Mouse (Mus musculus): ENCODE measurements around the gene Zp1.

The Zp1 gene

DNA sequence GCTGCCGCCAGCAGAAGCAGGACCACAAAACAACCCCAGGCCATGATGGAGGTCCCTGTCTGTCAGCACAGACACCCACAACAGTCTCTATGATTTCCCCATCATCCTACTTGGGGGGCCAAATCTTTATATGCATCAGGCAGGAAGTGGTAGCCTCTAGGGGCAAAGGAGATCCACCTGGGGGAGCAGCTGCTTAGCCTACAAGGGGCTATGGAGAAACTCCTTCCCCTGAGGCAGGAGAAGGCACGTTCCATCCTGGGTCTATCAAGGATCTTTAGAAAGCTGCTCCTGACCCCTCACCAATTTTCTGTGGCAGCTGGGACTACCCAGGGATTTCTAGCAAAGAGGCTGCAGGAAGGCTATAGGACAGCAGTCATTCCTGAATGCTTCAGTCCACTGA lies at the start of gene Zp1:
Zp1 (minus strand) TSS at position 101 of the 400 bp plus-strand sequence.
- no peak for DNase-seq (ENCODE audit: low spot score)

DNA sequence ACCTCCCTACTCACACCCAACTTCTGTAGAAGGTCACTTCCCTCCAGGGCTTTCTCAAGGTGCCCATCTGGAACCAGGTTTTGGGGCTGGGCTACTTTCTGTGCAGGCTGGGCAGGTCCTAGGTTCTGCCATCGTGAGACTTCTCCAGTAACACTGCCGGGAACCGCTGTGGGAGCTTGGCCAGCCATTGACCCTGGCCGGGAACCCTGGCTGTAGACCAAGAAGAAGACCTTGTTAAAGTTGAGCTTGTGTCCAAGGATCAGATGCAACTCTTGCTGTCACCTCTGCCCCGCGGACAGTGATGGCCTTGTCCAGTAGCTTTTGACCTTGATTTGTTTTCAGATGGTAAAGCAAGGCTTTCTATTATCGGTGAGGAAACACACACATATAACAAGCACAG lies 48.1 kb upstream of the Zp1 start:
- DNase-seq (ENCODE audit: low spot score): peak; percentile 63

DNA sequence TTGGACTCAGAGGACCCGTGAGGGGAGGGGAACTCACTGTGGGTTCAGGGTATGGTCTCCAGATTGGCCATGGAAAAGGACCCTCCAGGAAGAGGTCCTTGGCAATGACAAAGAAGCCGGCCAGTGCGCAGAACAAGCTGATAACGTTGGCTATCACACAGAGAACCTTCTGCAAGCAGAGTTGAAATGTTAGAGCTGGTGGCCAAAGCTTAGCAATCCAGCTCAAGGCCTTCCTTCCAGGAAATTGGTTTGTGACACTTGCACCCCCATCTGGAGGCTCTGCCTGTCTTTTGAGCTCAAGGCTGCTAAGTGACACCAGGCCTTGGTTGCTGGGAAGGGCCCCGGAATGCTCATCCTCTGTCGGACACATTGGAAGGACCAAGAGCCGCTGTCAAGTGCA lies 45.3 kb upstream of the Zp1 start:
- DNase-seq (ENCODE audit: low spot score): no peak

DNA sequence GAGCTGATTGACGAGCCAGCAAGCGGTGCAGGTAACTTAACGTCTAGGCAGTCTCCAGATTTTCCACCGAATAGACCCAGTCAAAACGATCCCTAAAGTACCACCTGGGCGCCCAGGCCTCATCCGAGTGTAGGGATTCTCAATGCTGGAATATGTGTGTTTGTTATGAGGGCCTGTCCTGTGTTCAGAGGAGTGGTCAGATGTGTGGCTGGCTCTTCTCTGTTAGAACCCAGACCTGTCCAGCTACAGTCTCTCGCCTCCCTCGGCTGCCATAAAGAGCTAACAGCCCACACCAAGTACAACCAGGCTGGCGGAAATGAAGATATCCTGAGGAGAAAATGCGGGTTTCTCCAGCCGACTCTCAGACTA lies 39.5 kb upstream of the Zp1 start:
- DNase-seq (ENCODE audit: low spot score): no peak

DNA sequence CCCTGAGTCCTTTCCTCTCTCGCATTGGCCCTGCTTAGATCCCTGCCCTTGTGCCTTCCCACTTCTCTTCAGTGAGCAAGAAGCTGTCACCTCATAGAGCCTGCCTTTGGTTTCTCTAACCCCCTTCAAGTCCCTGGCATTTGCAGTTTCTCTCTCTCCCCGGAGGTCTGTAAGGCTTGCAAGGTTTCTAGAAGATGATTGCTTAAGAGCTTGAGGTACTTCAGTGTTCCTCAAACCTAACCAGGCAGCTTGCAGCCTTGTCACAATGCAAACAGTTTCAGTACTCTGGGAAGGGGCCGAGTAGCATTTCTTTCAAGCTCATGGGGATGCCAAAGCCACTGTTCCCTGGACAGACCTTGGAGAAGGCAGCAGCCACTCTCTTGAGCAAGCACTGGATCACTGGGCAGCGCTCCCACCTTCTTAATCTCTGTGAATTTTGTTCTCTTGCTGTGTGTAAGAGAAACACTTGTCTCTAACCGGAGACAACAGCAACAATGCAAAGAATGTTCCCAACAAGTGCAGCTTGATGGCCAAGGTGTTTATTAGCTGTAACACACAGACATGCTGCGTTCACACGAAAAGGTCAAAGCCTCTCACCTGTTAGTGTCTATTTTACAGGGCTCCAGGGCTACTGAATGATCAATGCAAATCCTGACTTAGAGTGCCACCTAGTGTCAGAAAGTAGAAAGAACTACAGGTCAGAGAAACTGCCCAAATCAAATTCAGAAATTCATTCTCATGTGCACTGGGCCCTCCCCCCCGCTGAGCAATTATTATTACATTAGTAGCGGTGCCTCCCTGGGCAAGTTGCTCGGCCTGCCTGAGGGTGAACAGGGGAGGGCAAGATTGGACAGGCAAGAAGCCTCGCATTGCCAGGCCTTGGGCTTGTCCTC lies 38.9 kb upstream of the Zp1 start:
- DNase-seq (ENCODE audit: low spot score): no peak

DNA sequence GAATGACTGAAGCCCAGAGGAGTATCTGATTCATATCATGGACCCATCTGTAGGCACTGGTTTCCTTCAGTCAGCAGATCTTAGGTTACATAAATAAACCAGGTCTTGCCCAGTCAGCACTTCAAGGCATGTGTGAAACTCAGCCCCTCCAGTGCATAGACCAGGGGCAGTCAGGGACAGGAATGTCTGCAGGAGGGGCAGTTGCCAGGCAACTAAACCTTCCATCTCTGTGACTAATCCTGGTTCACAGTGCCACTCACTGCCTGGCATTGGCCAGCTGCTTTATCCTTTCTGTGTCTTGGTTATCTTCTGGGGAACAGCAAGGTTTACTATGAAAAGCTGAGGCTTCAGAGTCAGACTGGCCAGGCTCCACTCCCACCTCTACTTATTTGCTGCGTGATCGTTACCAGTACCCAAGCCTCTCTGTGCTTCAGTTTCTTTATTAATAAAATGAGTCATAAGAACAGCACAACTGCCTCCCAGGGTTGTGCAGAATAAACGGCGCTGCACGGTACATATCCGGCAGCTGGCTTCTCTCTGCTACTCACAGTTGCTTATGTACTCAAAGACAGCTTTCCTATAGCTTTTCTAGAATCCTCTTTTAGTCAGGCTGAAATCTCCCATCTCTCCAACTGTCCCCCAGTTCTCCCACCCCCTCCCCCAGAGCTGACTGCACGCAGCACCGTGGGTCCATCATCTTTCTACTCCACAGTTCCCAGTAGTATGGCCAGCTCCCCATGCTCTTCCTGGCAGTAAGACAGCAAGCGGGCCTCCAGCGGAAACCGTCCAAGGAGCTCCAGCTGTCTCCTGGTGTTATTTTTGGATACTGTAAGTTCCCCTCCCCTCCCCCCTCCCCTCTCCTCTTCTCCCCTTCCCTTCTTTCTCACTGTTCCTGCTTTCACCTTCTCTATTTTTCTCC lies 31.8 kb upstream of the Zp1 start:
- peak; percentile 60 for DNase-seq (ENCODE audit: low spot score)

DNA sequence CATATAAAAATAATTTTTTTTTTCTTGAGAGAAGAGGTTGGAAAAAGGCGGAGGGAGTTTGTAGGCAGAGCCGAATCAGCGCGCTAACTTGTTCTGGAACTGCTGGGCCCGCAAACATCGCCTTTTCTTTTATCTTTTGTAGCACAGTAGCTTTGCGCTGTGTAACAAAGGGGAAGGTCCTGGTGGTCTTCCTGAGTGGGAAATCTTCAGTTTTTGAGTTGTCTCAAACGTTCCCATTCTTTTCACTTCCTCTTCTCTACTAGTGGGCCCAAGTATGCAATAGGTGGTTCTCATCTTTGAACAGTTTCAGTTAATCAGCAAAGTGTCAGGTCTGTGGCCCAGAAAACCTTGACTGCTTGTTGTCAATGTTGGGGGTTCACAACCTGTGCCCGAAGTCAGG lies 29.1 kb upstream of the Zp1 start:
- no peak for DNase-seq (ENCODE audit: low spot score)

DNA sequence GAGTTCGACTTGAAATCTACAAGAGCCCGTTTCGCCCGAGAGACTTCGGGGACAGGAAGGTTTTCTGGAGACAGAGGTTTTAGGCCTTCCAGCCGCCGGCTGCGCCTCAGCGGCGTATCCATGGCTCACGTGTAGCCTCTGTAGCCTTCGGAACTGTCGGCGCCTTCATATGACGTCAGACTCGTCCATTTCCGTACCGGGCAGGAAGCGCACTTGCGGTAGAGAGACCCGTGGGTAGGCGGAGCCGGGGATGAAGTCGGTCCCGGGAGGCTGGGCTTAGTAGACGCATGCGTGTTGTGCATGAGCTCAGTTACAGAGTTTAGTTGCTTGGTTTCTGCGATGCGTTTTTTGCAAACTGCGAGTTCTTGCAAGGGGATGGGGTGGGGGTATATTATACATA lies 28.7 kb upstream of the Zp1 start, which contains the start of gene Ccdc86:
Ccdc86 (minus strand) TSS at position 155 of the 400 bp plus-strand sequence.
- peak; percentile 97 for DNase-seq (ENCODE audit: low spot score)

DNA sequence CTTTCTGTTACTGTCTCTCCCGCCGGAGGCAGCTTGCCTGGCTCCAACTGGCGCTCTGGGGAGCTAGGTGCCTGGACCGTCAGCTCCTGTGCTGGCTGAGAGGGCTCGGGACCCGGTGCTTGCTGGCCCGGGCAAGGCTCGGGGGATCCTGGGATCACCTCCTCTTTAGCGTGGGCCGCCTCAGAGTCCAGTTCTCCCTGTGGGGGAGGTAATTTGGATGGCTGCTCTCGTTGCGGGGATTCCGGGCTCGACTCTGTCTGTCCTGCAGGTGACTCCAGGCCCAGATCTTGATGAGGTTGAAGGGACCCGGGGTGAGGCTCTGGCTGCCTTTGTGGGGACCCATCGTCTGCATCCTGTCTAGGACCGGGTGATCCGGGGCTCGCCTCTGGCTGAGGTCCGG lies 28.0 kb upstream of the Zp1 start:
- peak; percentile 62 for DNase-seq (ENCODE audit: low spot score)

DNA sequence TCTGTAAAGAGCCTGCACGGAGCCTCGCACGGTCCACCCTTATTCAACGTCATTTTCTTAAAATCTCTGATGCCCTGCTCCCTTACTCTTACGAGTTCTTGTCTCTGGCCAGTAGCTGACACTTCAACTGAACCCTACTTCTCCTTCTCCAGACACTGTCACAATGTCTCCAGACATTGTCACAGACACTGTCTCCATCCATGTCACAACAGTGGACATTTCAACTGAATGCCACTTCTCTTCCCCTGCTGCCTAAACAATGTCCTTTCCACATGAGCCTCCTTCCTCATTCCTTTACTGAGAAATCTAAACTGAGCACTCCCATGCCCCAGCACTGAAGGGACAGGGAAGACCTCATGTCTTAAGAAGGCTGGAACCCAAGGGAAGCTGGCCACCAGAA lies 26.8 kb upstream of the Zp1 start:
- no peak for DNase-seq (ENCODE audit: low spot score)

DNA sequence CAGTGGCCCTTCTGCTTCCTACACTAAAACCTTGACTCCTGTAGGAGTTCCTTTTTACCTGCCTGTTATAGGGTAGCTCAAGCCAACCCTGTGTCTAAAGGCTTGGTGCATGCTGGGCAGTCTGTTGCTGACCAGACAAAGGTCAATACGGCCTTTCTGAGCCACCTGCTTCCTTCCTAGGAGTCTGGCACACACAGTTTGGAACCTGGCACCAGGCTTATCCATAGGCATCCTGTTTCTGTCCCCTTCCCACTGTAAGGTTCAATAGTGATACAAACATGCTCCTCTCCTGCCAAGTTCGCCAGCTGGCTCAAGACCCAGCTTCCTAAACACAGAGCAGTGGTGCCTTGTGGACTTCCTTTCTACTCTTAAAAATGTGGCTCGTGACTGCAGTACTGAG lies 26.1 kb upstream of the Zp1 start:
- DNase-seq (ENCODE audit: low spot score): no peak

DNA sequence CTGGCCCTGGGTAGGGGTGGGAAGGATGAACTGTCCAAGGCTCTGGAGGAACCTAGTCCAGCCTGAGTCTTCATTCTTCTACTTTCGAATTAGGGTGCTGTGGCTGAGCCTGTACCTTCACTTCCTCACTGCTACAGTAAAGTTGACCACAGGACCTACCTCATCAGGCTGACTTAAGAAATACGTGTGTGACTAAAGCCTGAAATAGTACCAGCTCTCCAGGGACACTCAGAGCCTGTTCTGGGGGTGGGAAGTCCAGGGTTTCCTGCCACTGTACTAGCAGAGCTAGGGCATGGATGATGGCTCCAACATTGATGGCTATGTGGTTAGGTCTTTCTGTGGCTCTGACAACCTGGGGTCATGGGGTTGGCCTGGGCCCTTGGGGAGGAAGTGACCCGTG lies 23.5 kb upstream of the Zp1 start:
- DNase-seq (ENCODE audit: low spot score): no peak

DNA sequence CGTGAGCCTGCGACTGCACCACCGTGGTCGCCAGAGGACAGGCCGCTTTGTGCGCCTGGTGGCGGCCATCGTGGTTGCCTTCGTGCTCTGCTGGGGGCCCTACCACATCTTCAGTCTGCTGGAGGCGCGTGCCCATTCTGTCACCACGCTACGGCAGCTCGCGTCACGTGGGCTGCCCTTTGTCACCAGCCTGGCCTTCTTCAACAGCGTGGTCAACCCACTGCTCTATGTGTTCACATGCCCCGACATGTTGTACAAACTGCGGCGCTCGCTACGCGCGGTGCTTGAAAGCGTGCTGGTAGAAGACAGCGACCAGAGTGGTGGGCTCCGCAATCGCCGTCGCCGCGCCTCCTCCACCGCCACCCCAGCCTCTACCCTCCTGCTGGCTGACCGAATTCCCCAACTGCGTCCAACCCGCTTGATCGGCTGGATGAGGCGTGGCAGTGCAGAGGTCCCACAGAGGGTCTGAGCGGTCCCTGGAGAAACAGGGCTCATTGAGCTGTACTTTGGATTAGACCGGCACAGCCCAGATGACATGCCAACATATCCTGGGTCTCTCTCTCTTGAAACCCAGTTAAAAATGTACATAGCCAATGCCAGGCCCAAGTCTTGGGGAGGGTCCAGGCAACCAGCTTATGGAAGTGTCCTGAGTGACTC lies 20.5 kb upstream of the Zp1 start:
- peak; percentile 55 for DNase-seq (ENCODE audit: low spot score)

DNA sequence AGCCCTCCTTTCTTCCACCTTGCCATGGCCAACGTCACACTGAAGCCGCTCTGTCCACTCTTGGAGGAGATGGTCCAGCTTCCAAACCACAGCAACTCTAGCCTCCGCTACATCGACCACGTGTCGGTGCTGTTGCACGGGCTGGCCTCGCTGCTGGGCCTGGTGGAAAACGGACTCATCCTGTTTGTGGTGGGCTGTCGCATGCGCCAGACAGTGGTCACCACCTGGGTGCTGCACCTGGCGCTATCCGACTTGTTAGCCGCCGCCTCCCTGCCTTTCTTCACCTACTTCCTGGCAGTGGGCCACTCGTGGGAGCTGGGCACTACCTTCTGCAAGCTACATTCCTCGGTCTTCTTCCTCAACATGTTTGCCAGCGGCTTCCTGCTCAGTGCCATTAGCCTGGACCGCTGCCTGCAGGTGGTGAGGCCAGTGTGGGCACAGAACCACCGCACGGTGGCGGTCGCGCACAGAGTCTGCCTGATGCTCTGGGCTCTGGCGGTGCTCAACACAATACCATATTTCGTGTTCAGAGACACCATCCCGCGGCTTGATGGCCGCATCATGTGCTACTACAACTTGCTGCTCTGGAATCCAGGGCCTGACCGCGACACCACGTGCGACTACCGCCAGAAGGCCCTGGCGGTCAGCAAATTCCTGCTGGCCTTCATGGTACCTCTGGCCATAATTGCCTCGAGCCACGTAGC lies 19.8 kb upstream of the Zp1 start:
- peak; percentile 84 for DNase-seq (ENCODE audit: low spot score)

DNA sequence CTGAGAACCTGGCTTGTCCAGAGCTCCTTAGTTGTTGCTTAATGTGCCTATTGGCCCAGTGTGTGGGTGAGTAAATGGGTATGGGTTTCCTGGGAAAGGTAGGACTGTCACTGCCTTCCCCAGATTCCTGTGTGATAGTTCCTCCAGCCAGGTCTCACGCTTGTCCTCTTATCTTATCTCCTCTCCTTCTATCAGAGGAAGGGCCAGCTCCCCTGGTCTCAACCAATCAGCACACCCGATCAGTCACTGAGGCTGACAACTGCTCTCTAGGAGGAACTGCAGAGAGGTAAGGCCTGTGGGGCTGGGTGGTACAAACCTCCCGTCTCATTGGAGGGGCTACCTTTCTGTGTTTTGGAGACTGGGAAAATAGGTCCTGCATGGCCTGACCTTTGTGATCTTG lies 18.3 kb upstream of the Zp1 start:
- no peak for DNase-seq (ENCODE audit: low spot score)

DNA sequence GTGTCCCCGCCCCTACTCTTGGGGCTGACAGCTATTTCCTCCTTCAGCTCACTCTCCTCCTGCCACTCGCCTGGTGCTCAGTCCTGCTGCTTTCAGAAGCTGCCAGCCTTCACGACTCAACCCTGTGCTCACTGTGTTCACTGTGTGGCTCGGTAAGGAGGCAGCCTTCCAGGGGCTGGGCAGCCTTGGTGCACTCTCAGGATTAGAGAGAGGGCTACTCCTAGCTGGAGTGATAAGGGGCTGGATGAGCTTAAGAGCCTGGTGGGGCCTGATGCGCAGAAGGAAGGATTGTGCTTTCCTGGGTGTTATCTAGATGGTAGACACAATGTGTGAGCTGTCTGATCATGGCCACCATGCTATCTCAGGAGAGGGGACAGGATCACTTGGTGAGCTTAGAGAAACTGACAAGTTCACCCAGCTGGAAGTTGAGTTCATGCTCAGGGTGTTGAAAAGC lies 16.7 kb upstream of the Zp1 start, which contains the start of gene Ptgdr2:
Ptgdr2 (plus strand) TSS at position 51 of the 454 bp plus-strand sequence.
- no peak for DNase-seq (ENCODE audit: low spot score)

DNA sequence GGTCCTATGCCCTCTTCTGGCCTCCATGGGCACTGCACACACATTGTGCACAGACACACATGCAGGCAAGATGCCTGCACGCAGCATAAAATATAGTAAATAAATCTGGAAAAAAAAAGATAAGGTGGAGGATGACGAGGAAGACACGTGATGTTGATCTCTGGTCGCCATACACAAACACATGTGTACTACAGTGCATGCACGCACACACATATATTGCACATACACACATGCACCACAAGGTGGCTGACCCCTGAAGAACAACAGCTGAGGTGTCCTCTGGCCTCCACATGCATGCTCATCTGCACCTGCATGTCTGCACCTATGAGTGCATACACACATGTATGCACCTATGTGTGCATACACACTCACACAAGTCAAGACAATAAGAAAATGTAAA lies 15.6 kb upstream of the Zp1 start:
- DNase-seq (ENCODE audit: low spot score): no peak

DNA sequence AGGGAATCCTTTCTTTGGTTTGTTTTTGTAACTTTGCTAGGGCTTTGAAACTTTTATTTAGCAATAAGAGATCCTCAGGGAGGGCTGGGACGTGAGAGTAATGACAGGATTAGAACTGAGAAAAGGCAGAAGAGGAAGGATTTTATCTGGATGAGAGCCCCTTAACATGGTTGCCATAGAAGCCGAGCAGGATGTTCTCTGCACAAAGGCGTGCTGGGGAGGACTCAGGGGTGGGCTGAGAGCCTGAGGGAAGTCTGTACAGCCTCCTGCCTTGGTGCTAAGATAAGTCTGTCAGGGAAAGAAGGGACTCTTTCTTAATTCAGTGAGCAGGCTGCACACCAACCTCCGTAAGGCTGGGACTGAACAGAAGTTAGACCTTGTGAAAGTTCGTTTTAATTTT lies 14.6 kb upstream of the Zp1 start:
- no peak for DNase-seq (ENCODE audit: low spot score)

DNA sequence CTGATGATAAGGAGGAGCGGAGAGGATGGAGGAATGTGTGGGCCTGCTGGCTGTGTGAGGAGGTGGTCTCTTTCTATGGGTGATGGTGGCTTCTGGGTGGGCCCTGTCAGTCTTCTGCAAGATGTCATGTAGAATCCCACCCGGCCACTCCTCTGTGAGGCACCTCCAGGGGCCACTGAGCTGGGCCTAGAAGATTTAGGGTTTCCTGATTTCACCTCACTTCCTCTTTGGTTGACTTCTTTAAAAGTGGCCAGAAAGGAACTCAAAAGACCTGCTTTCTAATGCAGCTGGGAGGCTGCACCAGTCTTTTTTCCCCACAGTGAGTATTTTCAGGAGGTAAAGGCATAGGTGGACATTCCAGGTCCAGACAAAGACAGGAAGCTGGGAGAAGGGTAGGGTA lies 10.2 kb upstream of the Zp1 start:
- no peak for DNase-seq (ENCODE audit: low spot score)

DNA sequence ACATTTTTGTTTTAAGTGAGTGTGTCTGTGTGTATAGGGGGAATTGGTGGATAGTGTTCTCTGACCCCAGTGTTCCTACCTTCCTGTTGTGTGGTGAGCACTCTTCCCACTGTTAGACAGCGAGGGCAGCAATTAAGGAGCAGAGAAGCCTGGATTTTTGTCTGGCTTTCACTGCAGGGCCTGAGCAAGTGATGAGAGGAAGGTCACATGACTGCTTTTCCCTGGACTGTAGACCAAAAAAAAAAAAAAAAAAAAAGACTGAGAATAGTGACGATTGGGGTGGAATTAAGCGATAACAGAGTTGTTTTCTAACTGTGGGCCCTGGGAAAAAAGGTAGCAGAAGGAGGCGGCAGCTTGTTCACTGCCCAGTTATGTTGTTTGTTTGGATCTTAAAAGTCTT lies 6.2 kb upstream of the Zp1 start:
- no peak for DNase-seq (ENCODE audit: low spot score)

DNA sequence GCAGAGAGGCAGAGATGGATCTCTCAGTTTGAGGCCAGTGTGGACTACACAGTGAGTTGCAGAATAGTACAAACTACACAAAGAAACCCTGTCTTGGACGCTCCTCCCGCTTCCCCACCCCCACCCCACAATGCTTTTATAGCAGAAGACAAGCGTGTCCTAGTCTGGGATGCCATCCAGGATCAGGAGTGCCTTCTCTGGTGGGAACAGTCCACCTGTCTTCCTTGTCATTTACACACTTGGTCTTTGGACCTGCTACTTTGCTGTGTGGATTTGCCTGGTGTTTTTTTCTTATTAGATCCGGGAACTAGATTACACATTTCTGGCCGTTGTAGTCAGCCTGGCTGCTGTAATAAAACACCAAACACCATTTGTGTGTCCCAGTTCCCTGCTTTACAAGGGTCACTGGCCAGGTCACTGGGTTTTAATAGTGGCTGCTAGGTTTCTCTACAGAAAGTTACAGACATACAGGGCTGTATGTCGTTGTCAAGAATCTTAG lies 5.7 kb upstream of the Zp1 start:
- DNase-seq (ENCODE audit: low spot score): no peak

DNA sequence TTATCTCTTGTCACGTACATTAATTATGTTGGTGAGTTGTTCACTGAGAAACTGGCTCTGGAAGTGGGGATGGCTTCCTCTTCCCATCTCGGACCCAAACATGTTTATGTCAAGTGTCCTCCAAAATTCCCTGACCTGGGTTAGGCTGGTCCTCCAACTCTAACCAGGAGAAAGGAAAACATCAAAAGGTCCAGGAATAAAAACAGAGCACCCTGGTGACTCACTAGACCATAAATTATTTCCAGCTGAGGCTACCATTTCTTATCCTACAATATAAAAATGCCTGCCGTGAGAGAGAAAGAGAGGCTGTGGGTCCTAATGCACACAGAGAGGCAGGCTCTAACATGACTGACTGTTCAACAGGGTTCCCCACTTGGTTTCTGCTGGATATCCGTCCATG lies 3.8 kb upstream of the Zp1 start:
- no peak for DNase-seq (ENCODE audit: low spot score)
